Mouse (Mus musculus) hindbrain, embryonic 10.5 days (tissue): ENCODE results near the gene Srms. TPM values are rescaled to one million over a fixed set of nuclear protein-coding genes. Genes with fewer than 3 reads are reported as not detected.
A peak's percentile ranks its signal among the peaks of the same experiment; 100 is the strongest.

ENCODE experiments used
- DNase-seq: peaks from one replicate; pipeline ENCODE4 v3.0.0-alpha.2; 2017; ENCODE audit warnings: low spot score
- H3K27ac ChIP-seq: fragments of 300-500 bp; sonication (generic); 2 replicates; pipeline ENCODE4 v1.5.1; 2016; ENCODE audit warnings: mild to moderate bottlenecking, moderate library complexity
- H3K27me3 ChIP-seq: fragments of 300-500 bp; sonication (generic); 2 replicates; pipeline ENCODE4 v1.6.1; 2016; ENCODE audit warnings: mild to moderate bottlenecking; ENCODE audit not compliant: poor library complexity, insufficient read depth, severe bottlenecking
- H3K36me3 ChIP-seq: fragments of 300-500 bp; sonication (generic); 2 replicates; pipeline ENCODE4 v1.6.1; 2016; ENCODE audit warnings: mild to moderate bottlenecking, moderate library complexity
- H3K4me1 ChIP-seq: fragments of 300-500 bp; sonication (generic); replicated peaks from 2 replicates; pipeline ENCODE4 v1.6.1; 2016; ENCODE audit warnings: mild to moderate bottlenecking
- H3K4me3 ChIP-seq: fragments of 300-500 bp; sonication (generic); 2 replicates; pipeline ENCODE4 v1.5.1; 2016; ENCODE audit warnings: mild to moderate bottlenecking, moderate library complexity
- H3K9me3 ChIP-seq: fragments of 300-500 bp; sonication (generic); 2 replicates; pipeline ENCODE4 v1.6.1; 2016; ENCODE audit warnings: mild to moderate bottlenecking, moderate library complexity
- WGBS: fragments of 180-500 bp; shearing (Covaris S2); methylation state at CpG from one replicate; pipeline ENCODE4 v1.1.7; 2016; 5-methylcytosine and 5-hydroxymethylcytosine counted together
- polyA plus RNA-seq: library from polyadenylated mRNA; unstranded; fragments of >200 nt; fragmentation: Nextera tagmentation; extraction: Ambion mirVana; gene quantifications from 2 replicates; pipeline ENCODE4 v1.2.1, GENCODE M21; 2016

Gene Srms
- polyA plus RNA-seq, 1 experiment from 2014 or later: not detected

DNA sequence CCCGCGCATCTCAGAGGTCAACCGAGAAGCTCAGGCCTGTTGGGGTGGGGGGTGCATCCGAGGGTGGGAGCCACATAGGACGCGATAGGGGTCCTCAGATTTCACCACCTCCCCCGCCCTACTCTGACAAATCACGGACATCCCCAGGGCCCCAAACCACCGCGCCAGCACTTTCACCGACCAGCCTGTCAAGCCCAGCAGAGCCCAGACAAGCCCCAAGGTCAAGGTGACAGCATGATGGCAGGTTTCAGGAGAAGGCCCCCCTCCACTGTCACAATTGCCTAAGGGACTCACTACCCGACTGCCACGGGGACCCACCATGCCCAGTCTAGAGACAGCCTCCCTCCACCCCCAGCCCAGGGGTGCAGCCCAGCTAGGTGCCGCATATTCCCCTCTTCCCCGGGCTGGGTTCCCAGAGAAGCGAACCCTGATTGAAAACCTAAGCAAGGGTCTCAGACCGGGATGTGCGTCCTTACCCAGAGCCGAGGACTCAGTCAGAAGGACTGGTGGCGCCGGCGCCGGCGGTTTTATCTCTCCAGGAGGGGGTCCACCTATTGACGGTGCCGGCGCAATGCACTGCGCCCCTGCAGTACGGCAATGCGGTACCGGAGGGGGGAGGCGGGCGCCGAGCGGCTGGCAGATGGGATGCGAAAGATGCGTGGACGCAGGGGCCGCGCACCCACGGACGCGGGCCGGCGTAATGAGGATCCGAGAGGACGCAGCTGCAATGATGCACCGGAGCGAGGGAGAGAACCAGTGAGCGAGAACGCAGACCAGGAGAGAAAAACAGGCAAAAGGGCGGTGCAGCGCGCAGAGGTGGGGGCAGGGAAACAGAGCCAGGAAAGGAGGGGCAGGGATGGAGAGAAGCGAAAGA is 56.5 kb downstream of the Srms start, which contains the start of gene Eef1a2:
Gene Eef1a2, minus strand, starts transcription at position 767 of the 874 bp plus-strand sequence.
- 3% methylated on average over 55 of the region's 55 CpGs for WGBS
- DNase-seq: peak; percentile 20
- peak within 1 kb of the TSS; percentile 54 for H3K4me3 ChIP-seq
- H3K4me1 ChIP-seq: peaks cover 34% of the 10 kb centered on the region
- no peaks in the 10 kb centered on the region for H3K36me3 ChIP-seq
- peaks cover 73% of the 10 kb centered on the region for H3K27me3 ChIP-seq
- H3K27ac ChIP-seq: peak within 1 kb of the TSS; percentile 70
- no peaks in the 10 kb centered on the region for H3K9me3 ChIP-seq

DNA sequence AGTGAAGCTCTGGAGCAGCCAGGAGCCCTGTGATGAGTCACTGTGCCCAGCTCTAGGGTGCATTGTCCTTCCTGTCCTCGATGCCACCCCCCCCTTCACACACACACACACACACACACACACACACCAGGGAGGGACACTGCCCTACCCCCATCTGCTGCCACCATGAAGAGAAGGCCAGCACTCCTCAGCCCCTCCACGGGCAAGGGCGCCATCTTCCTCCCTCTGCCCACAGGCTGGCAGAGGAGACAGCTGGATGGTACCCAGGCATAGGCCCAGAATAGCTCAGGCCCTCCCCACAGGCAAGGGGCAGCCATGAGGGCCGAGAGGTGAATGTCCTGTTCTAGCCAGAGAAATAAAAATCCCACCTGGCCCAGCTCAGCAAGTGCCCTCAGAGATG is 57.2 kb downstream of the Srms start:
- peaks cover 34% of the 10 kb centered on the region for H3K4me1 ChIP-seq
- H3K27ac ChIP-seq: no peak overlapping the region
- no peaks in the 10 kb centered on the region for H3K9me3 ChIP-seq
- DNase-seq: no peak
- 79% methylated on average over 4 of the region's 4 CpGs for WGBS
- H3K4me3 ChIP-seq: peak overlapping the region; percentile 54
- no peaks in the 10 kb centered on the region for H3K36me3 ChIP-seq
- H3K27me3 ChIP-seq: peaks cover 80% of the 10 kb centered on the region

Other genes starting within 250 kb of the Srms start
- gene Arfgap1, start 246.0 kb downstream of the Srms start, polyA plus RNA-seq: 85.4 and 89.4 TPM in 2 replicates
- gene Col20a1, start 226.7 kb downstream of the Srms start, polyA plus RNA-seq: 0.35 and 0.56 TPM in 2 replicates
- gene Chrna4, start 169.6 kb downstream of the Srms start, polyA plus RNA-seq: 23.7 and 44.1 TPM in 2 replicates
- gene Kcnq2, start 77.9 kb downstream of the Srms start, polyA plus RNA-seq: 5.4 and 15.5 TPM in 2 replicates
- gene Eef1a2, start 56.2 kb downstream of the Srms start, polyA plus RNA-seq: 0.47 TPM in 1 of 2 replicates, not detected in the other
- gene Ppdpf, start 25.9 kb downstream of the Srms start, polyA plus RNA-seq: 324 and 415 TPM in 2 replicates
- gene Ptk6, start 10.4 kb downstream of the Srms start, polyA plus RNA-seq: not detected in 2 replicates
- 0.26 and 0.32 TPM in 2 replicates for gene Fndc11, start 6.8 kb upstream of the Srms start, polyA plus RNA-seq
- 0.52 and 1.00 TPM in 2 replicates for gene Helz2, start 28.8 kb upstream of the Srms start, polyA plus RNA-seq
- 19.0 and 20.0 TPM in 2 replicates for gene Gmeb2, start 74.8 kb upstream of the Srms start, polyA plus RNA-seq
- 122 and 329 TPM in 2 replicates for gene Stmn3, start 101.3 kb upstream of the Srms start, polyA plus RNA-seq
- gene Rtel1, start 106.6 kb upstream of the Srms start, polyA plus RNA-seq: 57.7 and 68.1 TPM in 2 replicates
- 45.4 and 53.0 TPM in 2 replicates for gene Zgpat, start 151.7 kb upstream of the Srms start, polyA plus RNA-seq
- gene Arfrp1, start 152.2 kb upstream of the Srms start, polyA plus RNA-seq: 75.3 and 75.4 TPM in 2 replicates
- gene Lime1, start 166.9 kb upstream of the Srms start, polyA plus RNA-seq: 29.5 and 29.7 TPM in 2 replicates
- gene Zbtb46, start 246.2 kb upstream of the Srms start, polyA plus RNA-seq: 18.6 and 22.2 TPM in 2 replicates